Mouse (Mus musculus): ENCODE measurements around the gene Man1c1. TPM values are rescaled to one million over a fixed set of nuclear protein-coding genes. Genes with fewer than 3 reads are reported as not detected.
A peak's percentile ranks its signal among the peaks of the same experiment; 100 is the strongest.

Man1c1 gene
- total RNA-seq, 2 experiments from 2014 or later = 2.5 to 3.6 TPM

DNA sequence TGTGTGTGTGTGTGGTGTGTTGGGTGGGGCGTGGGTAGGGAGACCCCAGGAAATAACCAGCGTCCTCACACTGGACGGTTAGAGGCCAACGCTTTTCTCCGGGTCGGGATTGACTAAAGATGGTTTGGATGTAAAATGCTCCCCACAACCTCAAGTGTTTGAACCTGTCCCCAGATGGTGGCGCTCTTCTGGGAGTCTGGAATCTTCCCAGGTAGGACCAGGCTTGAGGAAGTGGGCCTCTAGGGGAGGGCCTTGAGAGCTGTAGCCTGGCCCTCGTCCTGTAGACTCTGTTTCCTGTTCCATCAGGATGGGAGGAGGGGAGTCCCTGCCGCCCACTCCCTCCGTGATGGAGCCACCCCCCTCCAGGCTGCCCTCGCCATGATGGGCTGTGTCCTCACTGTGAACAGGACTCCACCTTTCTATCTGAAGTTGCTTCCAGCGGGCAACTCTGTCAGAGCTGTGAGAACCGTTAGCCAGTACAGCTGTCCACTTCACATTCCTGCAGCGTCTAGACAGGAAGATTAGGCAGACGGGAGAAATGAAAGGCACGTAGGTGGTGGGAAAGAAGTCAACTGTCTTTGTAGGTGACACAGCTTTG, 91.9 kb downstream of the Man1c1 start:
- DNase-seq (ENCODE audit: low spot score) = no peak

DNA sequence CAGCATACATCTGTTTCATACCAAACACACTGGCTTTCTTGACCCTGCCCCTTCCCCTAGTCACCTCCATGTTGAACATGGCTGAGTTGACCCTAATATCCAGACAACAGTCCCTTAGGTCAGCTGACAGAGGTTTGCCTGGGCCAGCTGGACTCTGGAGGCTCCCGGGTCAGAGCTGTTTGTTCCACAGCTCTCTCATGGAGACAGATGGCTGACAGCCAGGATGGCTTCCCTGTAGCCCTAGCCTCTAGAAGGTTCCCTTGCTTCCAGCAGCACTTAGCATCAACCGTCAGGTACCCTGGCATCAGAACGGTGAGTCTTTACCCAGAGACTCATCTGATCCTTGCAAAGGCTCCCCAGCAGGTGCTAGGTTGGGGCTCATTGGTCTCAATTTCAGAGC, 93.5 kb downstream of the Man1c1 start:
- peak; percentile 34 for DNase-seq (ENCODE audit: low spot score)

DNA sequence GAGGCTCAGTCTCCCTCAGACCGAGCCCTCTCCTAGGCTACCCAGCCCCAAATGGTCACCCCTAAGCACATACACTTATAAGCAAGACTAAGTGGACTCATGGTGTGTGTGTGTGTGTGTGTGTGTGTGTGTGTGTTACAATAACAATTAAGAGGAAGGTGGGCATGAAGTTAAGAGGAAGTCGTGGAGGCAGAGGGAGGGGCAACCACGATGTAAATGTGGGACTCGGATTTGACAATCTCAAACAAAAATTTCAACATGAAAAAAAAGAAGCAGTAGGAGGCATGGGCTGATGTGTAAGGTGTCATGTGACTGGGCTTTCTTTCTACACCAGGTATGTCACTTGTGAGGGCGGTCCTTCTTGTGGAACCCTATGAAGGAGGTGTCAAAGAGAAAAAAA, 96.4 kb downstream of the Man1c1 start:
- DNase-seq (ENCODE audit: low spot score) = no peak

DNA sequence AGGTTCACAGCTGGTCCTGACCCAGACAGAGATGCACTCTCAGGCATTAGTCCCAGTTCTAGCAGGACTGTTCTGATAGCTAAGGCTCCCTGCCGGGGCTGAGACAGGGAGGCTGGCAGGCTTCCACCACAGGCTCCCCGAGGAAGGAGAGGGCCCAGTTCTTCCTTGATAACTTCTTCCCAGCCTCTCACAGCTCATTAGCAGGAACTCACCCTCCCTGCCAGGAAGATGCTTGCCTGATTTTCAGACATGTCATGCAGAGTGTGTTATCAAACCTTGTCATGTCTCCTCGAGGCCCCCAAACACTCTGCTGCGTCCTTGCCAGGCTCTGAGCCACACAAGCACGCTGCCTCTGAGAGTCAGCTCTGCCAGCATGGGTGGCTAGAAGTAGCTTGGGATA, 98.0 kb downstream of the Man1c1 start:
- DNase-seq (ENCODE audit: low spot score) = peak; percentile 60

DNA sequence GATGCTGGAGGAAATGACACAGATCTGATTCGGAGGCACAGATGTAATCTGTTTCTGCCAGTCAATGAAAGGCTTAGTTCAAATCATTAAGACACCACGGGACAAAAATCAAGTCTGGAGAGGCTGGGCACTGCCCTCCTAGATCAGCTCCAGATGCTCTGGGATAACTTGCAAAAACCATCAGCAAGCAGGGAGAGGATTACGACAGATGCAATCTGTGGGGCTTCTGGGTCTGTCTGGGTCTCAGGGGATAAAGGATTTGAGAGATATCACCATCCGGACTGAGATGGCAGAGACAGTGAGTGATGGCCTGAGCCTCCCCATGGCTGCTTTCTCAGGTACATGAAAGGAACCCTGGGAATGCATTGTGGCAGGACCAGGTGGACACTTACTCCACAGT, 99.6 kb downstream of the Man1c1 start:
- no peak for DNase-seq (ENCODE audit: low spot score)

DNA sequence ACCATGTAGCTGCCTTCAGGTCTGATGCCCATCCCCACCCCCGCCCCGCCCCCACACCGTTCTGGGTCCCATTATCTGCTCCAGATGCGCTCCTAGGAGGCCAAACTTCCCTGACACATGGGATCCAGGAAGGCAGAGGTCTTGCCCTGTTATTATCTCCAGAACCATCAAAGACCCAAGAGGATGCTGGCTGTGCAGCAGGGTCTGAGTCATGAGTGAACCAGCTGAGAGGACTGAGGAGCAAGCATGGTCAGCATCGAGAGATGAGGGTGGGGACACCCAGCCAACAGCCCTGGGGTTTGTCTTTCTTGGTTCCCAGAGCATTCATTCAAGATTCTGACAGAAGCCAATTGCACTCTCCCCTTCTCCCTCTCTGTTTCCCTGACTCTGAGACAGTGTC, 100.5 kb downstream of the Man1c1 start:
- DNase-seq (ENCODE audit: low spot score) = no peak

DNA sequence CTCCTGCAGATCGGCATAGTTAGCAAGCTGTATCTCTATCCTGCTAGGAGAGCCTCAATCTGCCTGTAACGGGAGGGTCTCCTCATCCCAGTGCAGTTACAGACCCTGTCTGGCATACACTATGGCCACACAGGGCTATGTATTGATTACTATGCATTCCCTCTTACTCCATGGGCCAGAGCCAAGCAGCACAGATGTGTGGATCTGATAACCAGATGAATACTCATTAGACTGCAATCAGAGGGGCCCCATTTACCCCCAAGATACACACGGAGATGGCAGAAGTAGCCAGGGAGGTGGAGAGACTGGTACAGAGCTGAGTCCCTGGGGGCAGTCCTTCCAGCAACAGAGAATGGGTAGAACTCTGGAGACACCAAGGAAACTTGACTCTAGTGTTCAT, 101.5 kb downstream of the Man1c1 start:
- no peak for DNase-seq (ENCODE audit: low spot score)

DNA sequence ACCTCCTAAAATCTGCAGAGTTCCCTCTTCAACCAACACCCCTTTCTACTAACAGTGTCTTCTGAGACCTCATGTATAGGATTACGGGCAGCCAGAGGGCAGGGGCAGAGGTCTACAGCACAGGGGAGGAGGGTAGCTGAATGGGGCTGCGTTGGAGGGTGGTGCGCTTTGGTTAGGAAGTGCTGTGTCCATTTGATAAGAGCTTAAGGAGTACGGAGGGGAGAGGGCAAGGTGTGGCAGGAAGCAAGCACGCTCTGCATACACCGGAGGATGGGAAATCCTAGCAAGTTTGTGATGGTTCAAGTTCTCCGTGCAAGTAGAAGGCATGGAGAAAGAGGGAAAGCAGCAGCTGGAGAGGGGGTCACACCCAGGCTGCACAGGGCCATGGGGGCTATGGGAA, 102.1 kb downstream of the Man1c1 start:
- DNase-seq (ENCODE audit: low spot score) = no peak

DNA sequence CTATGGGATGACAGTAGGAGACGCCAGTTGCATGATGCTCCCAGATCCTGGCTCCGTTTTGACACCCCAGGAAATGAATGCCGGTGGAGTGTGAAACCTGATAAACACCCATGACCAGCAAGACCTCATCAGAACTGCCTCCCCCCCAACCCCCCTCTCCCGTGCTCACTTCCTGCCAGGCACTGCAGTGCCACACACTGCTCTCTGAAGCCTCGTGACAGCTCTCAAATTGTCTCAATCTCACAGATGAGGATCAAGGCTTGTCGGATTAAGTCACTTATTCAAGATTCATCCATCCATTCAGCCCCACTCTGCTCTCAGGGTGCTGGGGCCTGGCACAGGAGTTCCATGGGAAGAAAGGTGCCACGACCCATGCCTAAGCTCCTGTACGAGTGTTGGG, 102.7 kb downstream of the Man1c1 start:
- no peak for DNase-seq (ENCODE audit: low spot score)

DNA sequence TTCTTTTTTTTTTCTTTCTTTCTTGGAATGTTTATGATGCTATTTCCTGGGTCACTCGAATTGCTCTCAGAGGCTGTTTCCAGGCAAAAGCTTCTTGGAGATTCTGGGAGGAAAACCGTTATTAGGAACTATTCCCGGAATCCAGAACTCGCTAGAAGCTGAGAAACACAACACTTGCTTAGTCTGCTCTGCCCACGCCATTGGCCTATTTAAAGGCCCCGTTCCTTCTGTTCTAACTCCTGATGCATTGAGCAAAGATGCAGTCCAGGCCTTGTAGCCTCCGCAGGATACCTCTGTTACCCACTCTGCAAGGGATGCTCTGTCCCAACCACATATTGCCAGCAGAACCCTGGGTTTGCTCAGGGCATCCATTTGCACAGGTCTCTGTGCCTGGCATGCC, 103.3 kb downstream of the Man1c1 start:
- DNase-seq (ENCODE audit: low spot score) = no peak

DNA sequence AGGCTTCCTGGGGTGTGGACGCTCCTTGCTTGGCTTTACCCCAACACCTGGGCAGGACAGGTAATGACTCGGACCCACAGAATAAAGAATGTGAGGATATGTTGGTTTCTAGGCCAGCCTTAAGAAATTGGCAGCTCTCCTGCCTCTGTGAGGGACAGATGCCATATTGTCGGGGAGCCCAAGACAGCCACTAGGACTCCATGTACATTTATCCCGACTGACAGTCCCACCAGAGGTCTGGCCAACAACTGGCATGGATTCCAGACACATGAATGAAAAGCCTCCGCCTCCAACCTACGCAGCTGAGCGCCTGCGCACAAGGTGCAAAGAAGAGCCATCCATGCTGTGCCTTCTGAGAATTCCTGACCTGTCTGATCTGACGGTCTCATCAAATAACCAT, 104.0 kb downstream of the Man1c1 start:
- no peak for DNase-seq (ENCODE audit: low spot score)

DNA sequence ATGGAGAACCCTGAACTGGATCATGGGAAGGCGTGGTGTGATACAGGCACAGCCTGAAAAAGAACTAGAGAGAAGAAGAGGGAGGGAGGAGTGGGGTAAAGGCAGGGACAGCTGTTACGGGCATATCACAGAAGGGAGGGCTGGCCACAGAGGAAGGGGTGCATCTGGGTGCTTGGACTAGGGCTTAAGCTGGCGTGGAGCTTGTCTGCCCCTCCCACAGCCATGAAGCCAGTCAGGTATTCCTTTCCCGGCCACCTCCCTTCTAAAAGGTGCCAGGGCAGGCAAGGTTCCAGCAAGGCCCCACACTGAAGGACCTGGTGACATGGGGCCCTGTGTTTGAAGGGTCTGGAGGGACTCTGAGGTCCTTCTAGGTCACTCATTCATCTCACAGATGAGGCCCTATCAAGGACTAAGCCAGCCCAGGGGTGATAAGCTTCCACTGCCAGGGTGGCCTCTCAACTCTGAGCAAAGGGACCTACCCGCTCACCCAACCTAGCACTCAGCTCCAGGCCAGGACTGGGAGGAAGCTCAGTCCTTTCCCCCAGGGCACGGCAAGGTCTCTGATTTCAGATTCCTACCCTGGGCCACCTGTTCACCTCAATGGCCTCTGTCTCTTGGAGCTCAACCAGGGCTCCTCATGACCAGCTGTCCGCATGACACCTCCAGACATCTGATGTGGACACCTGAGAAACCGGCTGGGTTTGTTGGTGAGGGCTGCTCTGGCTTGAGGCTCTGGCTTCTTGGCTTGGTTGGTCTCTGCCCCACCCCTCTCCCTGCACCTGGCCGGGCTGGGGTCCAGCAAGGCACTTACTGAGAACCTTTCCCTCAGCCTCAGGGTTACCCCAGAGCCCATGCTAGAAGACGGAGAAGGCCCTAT, 107.0 kb downstream of the Man1c1 start:
- DNase-seq (ENCODE audit: low spot score) = peak; percentile 84

DNA sequence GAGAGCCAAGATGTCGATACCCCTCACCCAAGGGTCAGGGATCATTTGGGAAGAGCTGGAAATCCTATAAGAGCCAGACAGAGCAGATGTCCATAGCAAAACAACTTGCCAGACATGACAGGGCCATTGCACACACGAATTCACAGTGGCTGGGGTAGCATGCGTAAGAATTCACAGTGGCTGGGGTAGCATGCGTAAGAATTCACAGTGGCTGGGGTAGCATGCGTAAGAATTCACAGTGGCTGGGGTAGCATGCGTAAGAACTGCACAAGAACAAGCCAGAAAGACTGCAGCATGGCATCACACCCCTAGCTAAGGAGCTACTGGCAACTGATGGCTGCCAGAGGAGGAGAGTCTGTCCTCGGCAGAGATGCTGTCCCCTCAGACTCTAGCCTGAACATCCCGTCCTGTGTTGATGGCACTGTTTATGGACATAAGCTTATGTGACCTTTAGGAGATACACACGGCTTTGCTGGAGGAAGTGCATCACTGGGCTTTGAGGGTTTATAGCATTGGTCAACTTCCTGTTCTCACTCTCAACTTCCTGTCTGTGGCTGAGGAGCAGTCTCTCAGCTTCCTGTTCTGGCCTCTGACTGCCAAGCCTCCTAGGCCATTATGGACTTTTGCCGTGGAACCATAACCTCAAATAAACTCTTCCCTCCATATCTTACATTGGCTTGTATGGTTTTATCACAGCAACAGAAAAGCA, 109.2 kb downstream of the Man1c1 start:
- DNase-seq (ENCODE audit: low spot score) = no peak

DNA sequence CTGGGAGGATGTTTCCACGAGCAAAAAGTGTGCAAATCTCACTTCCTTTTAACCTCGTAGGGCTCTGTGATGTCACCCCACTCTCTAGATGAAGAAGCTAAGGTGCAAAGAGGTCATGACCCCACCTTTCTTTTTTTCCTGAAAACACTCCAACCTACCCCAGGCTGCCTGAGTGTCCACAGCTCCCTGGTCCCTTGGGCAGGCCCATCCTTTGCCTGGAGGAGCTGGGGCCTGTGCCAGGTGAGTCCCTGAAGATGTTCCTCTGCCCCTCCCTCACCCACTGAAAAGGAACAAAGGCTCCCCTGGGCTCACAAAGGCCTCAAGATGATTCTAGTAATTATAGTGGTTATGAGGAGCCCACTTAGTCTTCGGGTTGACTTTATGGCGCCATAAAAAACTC, 111.6 kb downstream of the Man1c1 start:
- DNase-seq (ENCODE audit: low spot score) = no peak

DNA sequence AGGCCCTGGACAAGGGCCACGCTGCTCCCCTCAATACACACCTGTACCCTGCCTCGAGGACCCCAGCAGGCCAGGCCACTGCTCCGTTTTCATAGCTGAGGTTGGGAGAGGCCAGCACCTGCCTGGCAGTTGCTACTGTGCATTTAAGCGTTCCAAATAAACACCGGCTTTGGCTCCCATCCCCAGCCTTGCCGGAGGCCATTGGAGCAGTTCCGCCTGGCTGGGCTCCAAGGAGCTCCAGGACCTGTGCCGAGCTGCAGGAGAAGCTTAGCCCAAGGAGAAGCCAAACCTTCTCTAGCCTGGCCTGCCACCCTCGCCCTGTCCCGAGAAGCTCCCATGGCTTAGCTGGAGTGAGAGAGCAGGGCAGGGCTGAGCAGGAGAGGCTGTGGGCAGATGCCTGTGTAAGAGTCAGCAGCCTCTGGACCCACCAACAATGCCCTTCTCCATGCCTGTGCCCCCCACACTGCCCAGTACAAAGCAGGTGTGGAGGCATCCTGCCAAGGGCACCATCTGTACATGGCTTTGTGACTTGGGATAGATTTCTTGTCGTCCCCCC, 112.5 kb downstream of the Man1c1 start:
- DNase-seq (ENCODE audit: low spot score) = peak; percentile 89

DNA sequence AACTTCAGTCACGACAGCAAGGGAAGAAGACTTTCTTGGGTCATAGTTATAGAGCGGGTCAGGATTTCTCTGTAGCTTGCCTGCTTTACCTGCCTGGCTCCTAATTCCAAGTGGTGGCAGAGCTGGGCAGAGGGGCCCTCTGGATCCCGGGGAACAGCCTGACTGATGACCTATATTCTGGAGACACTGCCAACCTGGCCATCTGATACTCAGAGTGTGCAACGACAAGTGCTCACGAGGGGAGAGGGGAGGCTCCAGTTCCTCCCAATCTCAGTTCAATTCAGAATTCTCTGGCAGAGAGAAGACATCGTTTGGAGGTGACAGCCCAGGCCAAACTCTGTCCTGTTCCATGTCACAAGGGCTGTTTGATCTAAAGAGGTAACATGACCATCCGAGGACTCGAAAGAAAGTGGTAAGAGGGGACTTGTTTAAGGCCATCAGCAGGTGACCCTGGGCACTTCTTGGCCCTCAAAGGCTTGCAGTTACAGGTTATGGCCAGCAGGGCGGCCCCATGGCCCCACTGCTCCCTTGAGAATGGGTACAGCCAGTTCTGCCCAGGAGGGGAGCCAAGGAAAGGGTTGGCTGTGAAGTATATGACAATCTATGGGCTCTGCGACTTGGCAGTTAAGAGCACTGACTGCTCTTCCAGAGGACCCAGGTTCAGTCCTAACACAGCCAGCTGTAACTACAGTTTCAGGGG, 113.7 kb downstream of the Man1c1 start:
- DNase-seq (ENCODE audit: low spot score) = peak; percentile 75

DNA sequence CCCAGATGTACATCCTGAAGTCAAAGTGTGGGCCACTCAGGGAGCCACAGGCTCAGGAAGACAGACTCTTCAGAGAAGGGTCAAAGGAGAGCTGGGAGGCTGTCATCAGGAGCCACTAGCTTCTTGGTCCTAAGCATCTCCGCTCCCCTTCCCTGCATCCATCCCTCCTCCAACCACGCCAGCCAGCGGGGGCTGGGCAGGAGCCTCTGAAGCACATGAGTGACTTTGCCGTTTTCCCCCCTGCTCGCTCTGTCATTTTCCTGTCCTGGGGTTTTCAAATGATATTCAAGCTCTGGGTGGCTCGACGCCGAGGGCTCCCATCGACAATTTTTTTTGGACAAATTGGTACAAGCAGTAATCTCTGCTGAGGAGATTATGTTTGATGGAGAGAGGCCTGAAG, 114.3 kb downstream of the Man1c1 start:
- no peak for DNase-seq (ENCODE audit: low spot score)

DNA sequence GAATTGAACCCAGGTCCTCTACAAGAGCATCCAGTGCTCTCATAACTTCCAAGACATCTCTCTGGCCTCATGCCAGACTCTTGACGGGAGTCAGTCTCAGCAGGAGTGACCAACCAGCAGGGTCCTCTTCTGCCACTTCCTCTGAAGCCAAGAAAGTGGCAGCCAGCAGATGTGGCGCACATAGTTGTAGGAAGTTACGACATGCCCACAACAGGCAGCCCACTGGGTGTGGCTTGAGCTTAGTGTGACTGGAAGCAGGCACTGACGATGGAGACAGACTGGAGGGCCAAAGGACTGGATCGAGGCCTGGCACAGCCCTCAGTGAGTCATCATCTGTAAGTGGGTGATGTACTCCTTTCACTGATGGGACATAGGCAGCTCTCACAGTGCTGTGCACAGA, 115.1 kb downstream of the Man1c1 start:
- no peak for DNase-seq (ENCODE audit: low spot score)

DNA sequence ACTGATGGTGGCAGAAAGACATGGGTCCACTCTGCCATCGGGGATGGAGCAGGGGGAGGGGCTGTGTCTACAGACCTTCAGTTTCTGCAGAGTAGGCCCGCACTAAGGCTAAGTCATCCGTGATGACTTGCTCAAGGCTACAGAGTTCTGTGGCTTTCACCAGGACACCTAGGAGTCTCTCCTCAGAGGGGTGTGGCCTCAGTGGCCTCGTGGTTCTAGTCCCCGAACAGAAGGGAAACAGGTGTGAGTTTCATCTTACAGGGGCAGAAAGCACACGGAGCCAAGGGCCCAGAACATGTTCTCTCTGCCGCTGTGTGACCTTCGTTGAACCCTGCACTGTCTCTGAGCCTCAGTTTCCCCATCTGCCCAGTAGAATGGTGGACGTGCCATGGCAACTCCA, 115.8 kb downstream of the Man1c1 start:
- DNase-seq (ENCODE audit: low spot score) = no peak

DNA sequence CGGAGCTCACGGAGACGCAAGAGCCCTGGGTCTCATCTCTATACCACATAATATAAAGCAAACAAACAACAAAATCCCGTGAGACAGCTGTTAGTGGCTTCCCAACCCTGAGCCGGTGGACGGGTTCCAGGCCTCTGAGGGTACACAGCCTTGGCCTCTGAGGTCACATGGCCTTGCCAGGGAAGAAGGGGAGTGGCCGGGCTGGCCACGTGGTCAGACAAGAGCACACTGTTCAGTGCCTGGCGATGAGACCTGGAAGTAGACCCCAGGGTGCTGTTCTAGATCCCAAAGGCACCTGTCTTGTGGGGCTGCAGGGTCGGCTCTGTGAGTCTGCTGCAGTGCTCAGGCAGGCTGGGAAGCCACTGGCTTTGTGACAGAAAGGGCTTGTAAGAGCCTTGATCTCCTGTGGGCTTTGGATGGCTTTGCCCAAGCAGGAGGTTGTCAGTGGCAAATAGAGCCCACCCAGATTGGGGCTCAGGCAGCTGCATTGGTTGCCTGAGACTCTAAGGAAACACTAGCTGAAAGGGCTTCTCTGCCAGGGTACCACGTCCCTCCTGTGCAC, 116.4 kb downstream of the Man1c1 start:
- no peak for DNase-seq (ENCODE audit: low spot score)

DNA sequence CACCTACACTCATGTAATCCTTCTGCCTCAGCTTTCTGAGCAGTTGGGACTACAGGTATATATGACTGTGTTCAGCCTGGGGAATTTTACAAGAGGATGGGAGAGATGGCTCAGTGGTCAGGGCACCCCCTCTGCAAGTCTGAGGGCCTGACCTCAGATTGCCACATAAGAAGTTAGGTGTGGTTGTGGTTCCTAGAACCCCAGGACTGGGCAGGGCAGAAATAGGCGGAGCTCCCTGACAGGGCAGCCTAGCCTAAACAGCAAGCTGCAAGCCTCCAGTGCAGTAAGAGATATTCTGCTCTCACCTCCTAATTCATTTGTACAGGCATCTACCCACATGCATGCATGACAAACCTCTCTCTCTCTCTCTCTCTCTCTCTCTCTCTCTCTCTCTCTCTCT, 117.5 kb downstream of the Man1c1 start:
- no peak for DNase-seq (ENCODE audit: low spot score)
